Mouse (Mus musculus): ENCODE results near the gene Meox1. TPM values are rescaled to one million over a fixed set of nuclear protein-coding genes. Genes with fewer than 3 reads are reported as not detected.

Gene Meox1
- 8.0 TPM for polyA plus RNA-seq (2015; fragmentation: Illumina TruSeq; extraction: RNeasy Lipid Tissue Mini Kit (QIAGEN cat#74804); ENCODE audit: insufficient read depth, low read depth, low replicate concordance)

GRCm38 (mm10) chr11:101894204-101894603 is at the start of gene Meox1:
Gene Meox1, minus strand, starts transcription at chr11:101894374.

Other genes starting within 250 kb of the Meox1 start
- gene Arl4d, start 228.8 kb downstream of the Meox1 start, polyA plus RNA-seq (2015; fragmentation: Illumina TruSeq; extraction: RNeasy Lipid Tissue Mini Kit (QIAGEN cat#74804); ENCODE audit: insufficient read depth, low read depth, low replicate concordance): 8.4 TPM
- gene Dhx8, start 161.5 kb downstream of the Meox1 start, polyA plus RNA-seq (2015; fragmentation: Illumina TruSeq; extraction: RNeasy Lipid Tissue Mini Kit (QIAGEN cat#74804); ENCODE audit: insufficient read depth, low read depth, low replicate concordance): 5.8 TPM
- not detected for gene Etv4, start 109.0 kb downstream of the Meox1 start, polyA plus RNA-seq (2015; fragmentation: Illumina TruSeq; extraction: RNeasy Lipid Tissue Mini Kit (QIAGEN cat#74804); ENCODE audit: insufficient read depth, low read depth, low replicate concordance)
- gene Sost, start 72.6 kb upstream of the Meox1 start, polyA plus RNA-seq (2015; fragmentation: Illumina TruSeq; extraction: RNeasy Lipid Tissue Mini Kit (QIAGEN cat#74804); ENCODE audit: insufficient read depth, low read depth, low replicate concordance): not detected
- not detected for gene Cfap97d1, start 89.9 kb upstream of the Meox1 start, polyA plus RNA-seq (2015; fragmentation: Illumina TruSeq; extraction: RNeasy Lipid Tissue Mini Kit (QIAGEN cat#74804); ENCODE audit: insufficient read depth, low read depth, low replicate concordance)
- 14.7 TPM for gene Dusp3, start 92.6 kb upstream of the Meox1 start, polyA plus RNA-seq (2015; fragmentation: Illumina TruSeq; extraction: RNeasy Lipid Tissue Mini Kit (QIAGEN cat#74804); ENCODE audit: insufficient read depth, low read depth, low replicate concordance)
- gene Mpp3, start 134.1 kb upstream of the Meox1 start, polyA plus RNA-seq (2015; fragmentation: Illumina TruSeq; extraction: RNeasy Lipid Tissue Mini Kit (QIAGEN cat#74804); ENCODE audit: insufficient read depth, low read depth, low replicate concordance): 1.8 TPM
- gene Cd300lg, start 147.1 kb upstream of the Meox1 start, polyA plus RNA-seq (2015; fragmentation: Illumina TruSeq; extraction: RNeasy Lipid Tissue Mini Kit (QIAGEN cat#74804); ENCODE audit: insufficient read depth, low read depth, low replicate concordance): 30.6 TPM
- 3.7 TPM for gene Mpp2, start 194.1 kb upstream of the Meox1 start, polyA plus RNA-seq (2015; fragmentation: Illumina TruSeq; extraction: RNeasy Lipid Tissue Mini Kit (QIAGEN cat#74804); ENCODE audit: insufficient read depth, low read depth, low replicate concordance)
- 164 TPM for gene Ppy, start 206.9 kb upstream of the Meox1 start, polyA plus RNA-seq (2015; fragmentation: Illumina TruSeq; extraction: RNeasy Lipid Tissue Mini Kit (QIAGEN cat#74804); ENCODE audit: insufficient read depth, low read depth, low replicate concordance)
- 196 TPM for gene Pyy, start 213.5 kb upstream of the Meox1 start, polyA plus RNA-seq (2015; fragmentation: Illumina TruSeq; extraction: RNeasy Lipid Tissue Mini Kit (QIAGEN cat#74804); ENCODE audit: insufficient read depth, low read depth, low replicate concordance)